Mouse (Mus musculus): ENCODE data around the gene Gm26897. TPM values are rescaled to one million over a fixed set of nuclear protein-coding genes. Genes with fewer than 3 reads are reported as not detected.

The Gm26897 gene
- total RNA-seq, 2 experiments from 2014 or later, result not detected

DNA sequence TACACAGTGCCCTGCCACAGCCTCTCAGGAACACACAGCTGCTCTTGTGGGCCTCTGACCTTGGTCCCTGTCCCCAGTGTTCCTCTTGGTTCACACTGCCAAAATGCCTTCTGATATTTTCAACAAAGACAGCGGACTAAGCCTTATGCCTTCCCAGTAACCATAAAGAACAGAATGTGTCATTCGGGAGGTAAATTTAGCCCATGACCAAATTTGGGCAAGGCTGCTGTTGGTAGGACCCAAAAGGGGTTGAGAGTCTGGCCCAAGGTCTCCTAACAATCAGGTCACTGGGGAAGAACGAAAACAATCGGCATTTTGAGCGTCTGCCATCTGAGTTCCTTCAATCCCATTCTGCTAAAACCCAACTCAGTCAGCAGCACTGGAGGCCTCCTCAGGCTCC is 15.9 kb downstream of the Gm26897 start:
- DNase-seq (ENCODE audit: low spot score in 2 of 2), result no peak

DNA sequence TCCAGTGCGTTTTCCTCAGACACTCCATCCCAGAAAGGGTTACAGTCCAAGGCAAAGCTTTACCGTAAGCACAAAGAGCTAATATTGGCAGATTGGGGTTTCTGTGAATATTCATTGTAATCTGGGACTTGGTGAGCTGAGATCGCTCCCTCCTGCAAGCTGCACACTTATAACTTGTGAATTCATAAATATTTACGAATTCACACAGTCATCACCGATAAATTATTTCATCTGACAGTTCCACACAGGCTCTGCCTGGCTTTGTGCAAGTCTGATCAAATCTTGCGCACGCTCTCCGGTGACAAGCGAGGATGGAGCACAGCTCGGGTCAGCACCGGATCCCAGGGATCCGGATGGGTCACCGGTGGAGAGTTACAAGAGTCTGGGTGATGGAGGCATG is 16.4 kb downstream of the Gm26897 start:
- peak in 1 of 2 experiments; percentile 44 for DNase-seq (ENCODE audit: low spot score in 2 of 2)

GRCm38 (mm10) chr5:111754484-111755139 is 20.9 kb downstream of the Gm26897 start:
- peak; percentile 21 to 57 for DNase-seq (ENCODE audit: low spot score in 2 of 2)

GRCm38 (mm10) chr5:111755330-111755729 is 21.6 kb downstream of the Gm26897 start:
- DNase-seq (ENCODE audit: low spot score in 2 of 2), result peak in 1 of 2 experiments; percentile 48

DNA sequence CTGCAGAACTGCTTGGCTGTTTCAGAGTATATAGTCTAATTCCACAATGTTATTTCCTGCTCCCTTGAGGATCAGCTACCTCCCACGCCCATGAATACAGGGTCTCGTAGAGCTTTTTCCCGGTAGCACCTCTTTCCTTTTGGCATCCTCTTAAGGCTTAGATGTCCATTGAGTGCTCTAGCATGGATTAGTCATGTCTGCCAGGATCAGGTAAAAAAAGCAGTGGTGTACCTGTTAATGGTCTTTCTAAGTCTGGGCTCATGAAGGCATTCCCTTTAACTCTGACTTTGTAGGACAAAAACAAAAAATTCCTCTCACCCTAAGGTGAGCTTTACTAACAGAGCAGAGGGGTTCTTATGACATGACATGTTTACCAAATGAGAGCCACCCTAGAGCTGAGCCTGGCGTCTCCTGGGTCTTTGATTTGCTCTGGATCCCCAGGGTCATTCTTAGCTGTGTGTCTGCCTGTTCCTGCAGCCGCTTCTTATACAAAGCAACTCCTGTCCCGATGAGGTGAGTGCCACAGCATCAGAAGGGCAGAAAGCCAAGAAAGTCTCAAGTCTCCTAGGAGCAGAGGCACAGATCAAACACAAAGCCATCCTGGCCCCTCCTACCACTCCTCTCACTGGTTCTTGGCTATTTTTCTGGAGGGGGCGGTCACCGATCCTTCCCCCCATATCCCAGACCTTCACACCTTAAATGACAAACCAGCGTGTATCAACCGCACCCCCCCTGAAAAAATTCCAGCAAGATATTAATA is 27.2 kb downstream of the Gm26897 start:
- no peak for DNase-seq (ENCODE audit: low spot score in 2 of 2)

- no peak for DNase-seq (ENCODE audit: low spot score in 2 of 2)
Measured at GRCm38 (mm10) chr5:111761574-111761973, 27.9 kb downstream of the Gm26897 start.

GRCm38 (mm10) chr5:111762085-111762484 is 28.4 kb downstream of the Gm26897 start:
- peak; percentile 82 to 90 for DNase-seq (ENCODE audit: low spot score in 2 of 2)

GRCm38 (mm10) chr5:111765671-111766290 is 32.1 kb downstream of the Gm26897 start:
- no peak for DNase-seq (ENCODE audit: low spot score in 2 of 2)

DNA sequence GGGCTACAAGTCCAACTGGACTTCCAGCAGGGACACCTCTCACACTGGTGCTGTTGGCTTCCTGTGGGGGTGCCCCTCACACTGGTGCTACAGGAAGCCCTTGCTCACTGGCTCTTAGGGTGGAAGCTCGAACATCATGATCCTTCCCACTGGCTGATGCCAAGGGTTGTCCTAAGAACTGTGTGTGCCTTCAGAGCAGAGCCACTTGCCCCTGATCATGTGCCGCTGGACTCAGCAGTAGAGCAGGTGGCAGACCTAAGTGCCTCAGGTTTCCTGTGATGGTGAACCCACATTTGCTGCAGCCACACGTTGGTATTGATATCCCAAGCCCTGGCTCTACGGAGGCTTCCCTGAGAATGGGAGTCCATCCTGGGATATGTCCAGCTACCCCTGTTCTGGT is 33.0 kb downstream of the Gm26897 start:
- no peak for DNase-seq (ENCODE audit: low spot score in 2 of 2)

DNA sequence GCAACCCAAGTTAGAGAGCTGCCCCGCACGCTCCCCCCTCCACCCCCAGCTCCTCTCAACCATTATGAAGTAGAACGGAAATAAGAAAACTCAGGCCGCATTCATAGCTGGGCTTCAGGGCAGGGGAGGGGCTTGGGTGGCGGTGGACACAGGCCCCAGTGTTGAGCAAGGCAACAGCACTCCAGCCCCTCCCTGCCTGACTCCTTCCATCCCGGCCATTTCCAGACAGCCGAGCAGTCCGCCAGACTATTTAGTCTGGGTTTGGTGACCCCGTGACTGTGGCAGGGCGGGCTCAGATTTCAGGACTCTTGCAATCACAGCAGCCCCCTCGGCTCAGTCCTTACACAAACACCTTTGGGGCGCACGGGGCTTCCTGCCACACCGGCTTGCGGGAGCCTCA is 36.5 kb downstream of the Gm26897 start:
- no peak for DNase-seq (ENCODE audit: low spot score in 2 of 2)

DNA sequence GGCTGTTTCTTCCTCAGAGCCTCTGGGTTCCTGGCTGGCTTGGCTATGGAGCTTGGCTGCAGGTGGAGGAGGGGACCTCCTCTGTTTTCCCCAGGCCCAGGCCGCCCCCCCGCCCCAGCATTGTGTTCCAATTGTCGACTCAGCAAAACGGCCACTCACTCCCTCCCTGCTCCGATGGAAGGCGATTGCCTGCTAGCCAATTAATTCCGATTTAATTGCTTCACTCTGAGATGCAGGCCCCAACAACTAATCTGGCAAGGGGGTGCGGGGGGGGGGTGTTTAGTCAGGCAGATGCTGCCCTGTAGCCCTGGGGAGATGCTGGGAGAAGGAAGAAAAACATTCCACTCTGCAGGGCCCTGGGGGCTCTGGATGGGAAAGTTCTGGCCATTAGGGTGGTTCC is 38.4 kb downstream of the Gm26897 start:
- DNase-seq (ENCODE audit: low spot score in 2 of 2), result no peak

DNA sequence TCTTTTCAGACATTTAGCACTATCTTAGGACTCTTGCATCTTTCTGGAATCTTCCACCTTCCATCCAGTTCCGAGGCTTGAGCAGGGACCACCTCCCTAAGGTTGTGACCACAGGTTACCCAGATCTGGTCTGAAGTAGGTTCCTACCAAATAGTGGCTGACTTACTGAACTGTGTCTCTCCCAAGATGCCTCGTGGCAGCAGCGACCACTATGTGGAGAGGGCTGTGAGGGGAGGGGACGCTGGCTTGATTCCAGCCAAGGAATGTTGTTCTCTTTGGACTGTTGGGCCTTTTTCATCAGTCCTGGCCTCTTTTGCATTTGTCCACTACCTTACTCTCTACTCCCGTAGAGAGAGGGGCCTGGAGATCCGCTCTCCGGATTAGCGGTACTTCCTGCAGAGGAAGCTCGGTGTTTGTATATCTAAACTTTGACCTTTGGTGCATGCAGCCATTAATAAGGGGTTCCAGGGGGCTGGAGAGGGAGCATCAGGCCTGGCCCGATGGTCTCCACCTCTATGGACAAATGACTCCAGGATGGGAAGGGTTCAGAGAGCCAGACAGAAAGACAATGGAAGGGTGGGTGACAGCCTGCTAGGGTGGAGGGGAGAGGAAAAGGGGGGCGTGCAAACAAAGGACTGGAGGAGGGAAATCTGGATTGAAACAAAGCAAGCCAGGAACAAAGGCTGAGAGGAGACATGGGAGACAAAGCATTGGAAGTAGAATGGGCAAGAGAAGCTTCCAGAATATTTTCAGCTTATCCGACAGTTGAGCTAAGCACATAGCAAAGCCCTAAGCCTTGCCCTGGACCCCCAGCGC is 39.1 kb downstream of the Gm26897 start:
- DNase-seq (ENCODE audit: low spot score in 2 of 2), result no peak

DNA sequence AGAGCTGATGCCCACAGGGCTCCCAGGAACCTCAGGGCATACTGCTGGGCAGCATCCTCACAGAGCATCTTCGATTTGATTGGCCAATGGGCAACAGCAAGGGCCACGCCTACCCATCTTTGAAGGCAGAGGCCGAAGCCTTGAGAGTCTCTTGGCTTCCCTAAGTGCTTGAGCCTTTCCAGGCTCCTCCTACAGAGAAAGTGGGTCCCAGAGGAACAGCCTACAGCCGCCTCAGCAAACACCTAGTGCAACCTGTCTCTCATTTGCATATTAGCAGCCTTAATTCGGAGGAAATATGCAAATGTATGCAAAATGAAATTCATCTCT is 39.6 kb downstream of the Gm26897 start:
- no peak for DNase-seq (ENCODE audit: low spot score in 2 of 2)

DNA sequence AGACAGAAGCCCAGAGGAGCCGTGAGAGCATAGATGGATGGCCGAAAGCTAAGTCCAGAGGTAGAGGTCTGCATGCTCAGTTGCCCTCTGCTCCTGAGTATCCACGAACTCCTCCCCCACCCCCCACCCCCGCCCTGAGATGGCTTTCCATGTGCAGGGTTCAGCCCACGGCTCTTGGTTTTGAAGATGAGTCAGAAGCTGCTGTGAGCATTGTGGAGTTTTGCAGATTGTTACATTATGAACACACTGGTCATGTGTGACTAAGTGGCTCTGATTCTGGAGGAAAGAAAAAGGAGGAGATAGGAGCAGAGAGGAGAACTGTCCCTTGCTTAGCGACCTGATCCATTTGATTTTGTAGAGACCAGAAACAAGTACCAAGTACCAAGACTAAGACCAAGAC is 42.5 kb downstream of the Gm26897 start:
- no peak for DNase-seq (ENCODE audit: low spot score in 2 of 2)

DNA sequence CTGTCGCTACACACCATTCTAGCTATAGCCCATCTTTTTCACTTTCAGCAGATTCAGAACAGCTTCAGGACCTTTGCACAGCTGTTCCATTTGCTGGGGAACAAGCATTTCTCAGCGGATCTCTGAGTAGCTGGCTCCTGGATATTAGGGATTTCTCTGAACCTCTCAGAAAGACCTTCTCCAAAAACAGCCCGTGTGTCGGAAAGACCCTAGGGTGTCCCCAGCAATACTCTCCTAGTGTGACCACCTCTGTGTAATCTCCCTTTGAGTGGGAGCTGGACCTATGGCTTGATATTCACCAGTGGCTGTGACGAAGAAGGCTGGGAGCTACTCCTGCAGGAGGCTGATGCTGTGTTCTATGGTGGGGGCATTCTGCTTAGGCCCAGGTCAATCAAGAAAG is 44.4 kb downstream of the Gm26897 start:
- DNase-seq (ENCODE audit: low spot score in 2 of 2), result no peak

DNA sequence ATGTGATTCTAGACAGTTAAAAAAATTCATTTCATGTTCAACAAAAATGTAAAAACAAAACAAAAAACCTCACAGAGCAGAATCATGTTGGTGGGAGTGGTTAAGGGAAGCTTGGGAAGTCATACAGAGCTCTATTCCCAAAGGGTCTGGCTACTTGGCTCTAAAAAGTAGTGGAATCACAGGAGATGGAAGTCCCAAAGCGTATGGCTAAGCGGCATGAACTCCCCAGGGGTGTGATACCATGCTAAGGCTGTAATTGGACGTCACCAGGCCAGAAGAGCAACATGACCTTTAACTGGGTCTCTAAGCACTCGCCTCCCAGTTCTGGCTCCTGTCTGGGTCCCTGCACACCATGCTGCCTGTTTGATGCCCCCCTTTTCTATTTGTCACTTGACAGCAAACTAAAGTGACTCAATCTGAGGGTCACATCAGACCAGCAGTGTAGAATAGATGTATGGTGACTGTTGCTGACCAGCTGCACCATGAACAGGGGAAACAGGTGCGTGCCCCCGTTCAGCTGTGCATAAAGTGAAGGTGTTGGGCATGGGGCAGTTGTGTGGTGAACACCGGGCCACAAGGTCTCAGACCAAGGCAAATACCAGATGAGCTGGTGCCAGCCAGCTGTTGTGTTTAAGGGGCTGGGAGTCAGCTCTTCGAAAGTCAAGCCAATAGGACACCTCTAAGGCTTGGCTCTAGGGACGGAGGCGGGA is 46.2 kb downstream of the Gm26897 start:
- no peak for DNase-seq (ENCODE audit: low spot score in 2 of 2)

Measured in layer of hippocampus, adult 18-20 months (tissue).